Mouse (Mus musculus) thymus, adult 2 months (tissue): Measurements from ENCODE around the gene Gm21970. TPM values are rescaled to one million over a fixed set of nuclear protein-coding genes. Genes with fewer than 3 reads are reported as not detected.
"Not testable (repeated sequence)": the region's sequence is repeated elsewhere in the genome, so short reads cannot be mapped to it uniquely, and the experiment has no call there.

Experiments
- DNase-seq: peaks from one replicate; pipeline ENCODE4 v3.0.0; 2021
- H3K27ac ChIP-seq: fragments of 200-500 bp; 2 replicates; pipeline ENCODE4 v1.5.1; 2012; ENCODE audit warnings: low read length, control low read depth; ENCODE audit not compliant: control insufficient read depth, insufficient read depth
- H3K27me3 ChIP-seq: fragments of 200-500 bp; 2 replicates; pipeline ENCODE4 v1.6.1; 2012; ENCODE audit warnings: mild to moderate bottlenecking, low read length, moderate library complexity, mixed read lengths; ENCODE audit not compliant: control insufficient read depth, insufficient read depth
- H3K36me3 ChIP-seq: fragments of 200-500 bp; 2 replicates; pipeline ENCODE4 v1.6.1; 2012; ENCODE audit warnings: mild to moderate bottlenecking, low read length, moderate library complexity; ENCODE audit not compliant: control insufficient read depth, insufficient read depth
- H3K4me1 ChIP-seq: fragments of 200-500 bp; replicated peaks from 2 replicates; pipeline ENCODE4 v1.6.1; 2012; ENCODE audit warnings: low read length; ENCODE audit not compliant: control insufficient read depth, insufficient read depth
- H3K4me3 ChIP-seq: fragments of 200-500 bp; 2 replicates; pipeline ENCODE4 v1.5.1; 2012; ENCODE audit warnings: mild to moderate bottlenecking, low read length, control low read depth, moderate library complexity; ENCODE audit not compliant: control insufficient read depth, insufficient read depth
- CTCF ChIP-seq: fragments of 200-500 bp; IDR thresholded peaks from 2 replicates; pipeline ENCODE4 v1.5.1; 2012; ENCODE audit warnings: mild to moderate bottlenecking, control low read depth, low read length, moderate library complexity, borderline replicate concordance; ENCODE audit not compliant: control insufficient read depth, poor library complexity, insufficient read depth; ENCODE audit errors: extremely low read depth
- POLR2A ChIP-seq: fragments of 200-500 bp; IDR thresholded peaks from 2 replicates; pipeline ENCODE4 v1.6.1; 2012; ENCODE audit warnings: mild to moderate bottlenecking, low read length, control low read depth, moderate library complexity; ENCODE audit not compliant: control insufficient read depth, poor library complexity, insufficient read depth; ENCODE audit errors: extremely low read depth
- WGBS: fragments of 180-500 bp; shearing (Covaris S2); methylation state at CpG from one replicate; pipeline ENCODE4 v1.1.7; 2018; 5-methylcytosine and 5-hydroxymethylcytosine counted together
- polyA plus RNA-seq: library from polyadenylated mRNA; depleted of rRNA; stranded (reverse); fragments of >200 nt; gene quantifications from 2 replicates; pipeline ENCODE4 v1.2.3, GENCODE M21; 2012

The Gm21970 gene
- polyA plus RNA-seq, 1 experiment = not detected

DNA sequence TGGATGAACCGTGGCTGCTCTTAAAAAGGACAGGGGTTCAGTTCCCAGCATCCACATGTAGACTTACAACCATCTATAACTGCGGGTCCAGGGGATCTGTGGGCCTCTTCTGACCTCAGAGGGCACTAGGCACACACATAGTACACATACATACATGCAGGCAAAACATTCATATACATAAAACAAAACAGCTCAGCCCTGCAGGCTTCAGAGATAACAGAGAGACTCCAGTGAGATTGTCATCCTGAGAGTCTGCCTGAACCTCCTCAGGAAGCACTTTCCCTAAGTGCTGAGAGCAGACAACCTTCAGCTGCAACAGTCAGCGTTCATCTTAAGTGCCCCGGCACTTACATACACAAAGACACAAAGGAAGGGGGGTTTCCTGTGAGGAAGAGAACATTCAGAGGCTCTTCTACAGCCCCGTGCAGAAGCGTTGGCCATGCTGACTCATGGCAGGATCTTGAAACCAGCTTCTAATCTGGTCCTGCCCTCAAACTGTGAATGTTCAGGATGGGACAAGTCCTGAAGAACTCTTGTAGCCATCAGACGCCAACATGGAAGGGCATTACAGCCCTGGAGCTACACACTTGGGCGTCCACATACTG is 41.9 kb downstream of the Gm21970 start:
- Histone ChIP-seq H3K36me3 (no peaks in the 10 kb centered on the region), H3K27ac (0 out of 2 replicates have a peak overlapping the region, but pooled peaks have one; percentile 11), H3K27me3 (no peaks in the 10 kb centered on the region), H3K4me3 (no peak overlapping the region), H3K4me1 (peaks cover 15% of the 10 kb centered on the region)
- no peak for TF ChIP-seq POLR2A
- no peak for TF ChIP-seq CTCF
- peak; percentile 55 for DNase-seq
- 25% methylated on average over 8 of the region's 8 CpGs for WGBS

DNA sequence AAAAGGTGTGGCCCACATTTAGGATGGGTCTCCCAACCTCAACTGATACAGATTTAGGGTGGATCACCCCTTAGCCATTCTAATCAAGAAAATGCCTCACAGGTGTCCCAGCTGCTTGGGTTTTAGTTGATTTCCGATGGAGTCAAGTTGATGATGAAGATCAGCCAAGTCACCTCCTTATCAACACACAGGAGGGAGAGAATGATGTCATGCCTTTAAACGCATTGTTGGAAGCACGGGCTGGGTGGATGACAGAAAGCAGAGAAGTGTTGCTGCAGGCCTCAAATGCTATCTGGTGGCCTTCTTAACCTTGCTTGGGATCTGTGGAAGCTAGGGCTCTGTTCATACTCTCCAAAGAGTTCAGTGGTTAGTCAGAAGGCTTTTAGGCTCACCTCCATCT is 42.6 kb downstream of the Gm21970 start:
- H3K27ac ChIP-seq = no peak overlapping the region
- no peak for DNase-seq
- H3K4me1 ChIP-seq = peaks cover 15% of the 10 kb centered on the region
- H3K4me3 ChIP-seq = no peak overlapping the region
- no peaks in the 10 kb centered on the region for H3K27me3 ChIP-seq
- WGBS = 94% methylated on average over 3 of the region's 3 CpGs
- TF ChIP-seq CTCF = no peak
- no peak for TF ChIP-seq POLR2A
- H3K36me3 ChIP-seq = no peaks in the 10 kb centered on the region

GRCm38 (mm10) chr16:91438081-91438480 is 46.6 kb downstream of the Gm21970 start:
- DNase-seq = no peak
- Histone ChIP-seq H3K27me3 (no peaks in the 10 kb centered on the region), H3K4me1 (peaks cover 30% of the 10 kb centered on the region), H3K4me3 (no peak overlapping the region), H3K36me3 (no peaks in the 10 kb centered on the region), H3K27ac (no peak overlapping the region)
- TF ChIP-seq CTCF (no peak), POLR2A (no peak)
- 64% methylated on average over 3 of the region's 3 CpGs for WGBS

DNA sequence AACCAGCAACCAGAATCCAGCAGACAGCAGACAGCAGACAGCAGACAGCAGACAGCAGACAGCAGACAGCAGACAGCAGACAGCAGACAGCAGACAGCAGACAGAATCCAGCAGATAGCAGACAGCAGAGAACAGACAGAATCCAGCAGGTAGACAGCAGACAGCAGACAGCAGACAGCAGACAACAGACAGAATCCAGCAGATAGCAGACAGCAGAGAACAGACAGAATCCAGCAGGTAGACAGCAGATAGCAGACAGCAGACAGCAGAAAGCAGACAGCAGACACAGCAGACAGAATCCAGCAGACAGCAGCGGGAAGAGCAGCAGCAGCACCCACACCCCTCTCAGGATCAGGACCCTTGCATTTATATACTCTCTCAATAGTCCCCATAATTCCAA is 47.1 kb downstream of the Gm21970 start:
- WGBS = 91% methylated on average over 1 of the region's 1 CpGs

GRCm38 (mm10) chr16:91441366-91441765 is 49.8 kb downstream of the Gm21970 start:
- H3K36me3 ChIP-seq = no peaks in the 10 kb centered on the region
- DNase-seq = no peak
- H3K4me1 ChIP-seq = peaks cover 38% of the 10 kb centered on the region
- peak overlapping the region; percentile 58; the same call in 1 of the 2 replicates for H3K27ac ChIP-seq
- WGBS = 63% methylated on average over 7 of the region's 7 CpGs
- no peak overlapping the region for H3K4me3 ChIP-seq
- H3K27me3 ChIP-seq = no peaks in the 10 kb centered on the region
- TF ChIP-seq POLR2A (no peak), CTCF (no peak)

More for the DNA sequence above, 47.1 kb downstream of the Gm21970 start:
- H3K27ac ChIP-seq, DNase-seq, H3K36me3 ChIP-seq, H3K27me3 ChIP-seq, H3K4me3 ChIP-seq: not testable (repeated sequence)
- H3K4me1 ChIP-seq = peaks cover 27% of the 10 kb centered on the region

- no peak for DNase-seq
- TF ChIP-seq POLR2A (no peak), CTCF (no peak)
- H3K4me1 ChIP-seq = peaks cover 40% of the 10 kb centered on the region
- peak overlapping the region; percentile 58 for H3K27ac ChIP-seq
- no peaks in the 10 kb centered on the region for H3K36me3 ChIP-seq
- H3K4me3 ChIP-seq = no peak overlapping the region
- WGBS = 34% methylated on average over 7 of the region's 7 CpGs
- H3K27me3 ChIP-seq = no peaks in the 10 kb centered on the region
These were observed 50.3 kb downstream of the Gm21970 start for GRCm38 (mm10) chr16:91441811-91442240.

DNA sequence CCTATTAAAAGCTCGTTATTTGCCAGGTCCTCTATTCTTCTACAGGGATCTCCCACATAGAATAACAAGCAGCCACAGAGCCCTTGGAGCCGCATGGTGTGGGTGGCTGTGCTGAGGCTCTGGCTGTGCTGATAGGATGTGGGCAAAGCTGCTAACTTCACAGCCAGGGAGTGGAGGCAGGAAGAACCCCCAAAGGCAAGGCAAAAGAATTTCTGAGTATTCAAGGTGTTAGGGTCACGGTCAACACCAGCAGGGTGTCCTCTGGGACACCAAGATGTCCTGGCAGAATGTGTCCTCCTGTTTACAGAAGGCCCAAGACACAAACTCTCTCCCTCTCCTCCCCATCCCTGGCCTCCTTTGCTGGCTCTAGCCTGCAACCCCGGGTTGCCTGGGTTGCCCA is 50.9 kb downstream of the Gm21970 start:
- H3K4me1 ChIP-seq = peaks cover 46% of the 10 kb centered on the region
- no peaks in the 10 kb centered on the region for H3K36me3 ChIP-seq
- WGBS = 9% methylated on average over 4 of the region's 4 CpGs
- no peak for TF ChIP-seq CTCF
- TF ChIP-seq POLR2A = no peak
- H3K27me3 ChIP-seq = no peaks in the 10 kb centered on the region
- peak; percentile 64 for DNase-seq
- no peak overlapping the region for H3K4me3 ChIP-seq
- H3K27ac ChIP-seq = peak overlapping the region; percentile 96
